Mouse (Mus musculus): Measurements from ENCODE around the gene Slamf8. TPM values are rescaled to one million over a fixed set of nuclear protein-coding genes. Genes with fewer than 3 reads are reported as not detected.

Slamf8 gene
- 0.73 TPM for polyA plus RNA-seq (2014; fragmentation: Illumina TruSeq; extraction: RNeasy Lipid Tissue Mini Kit (QIAGEN cat#74804); ENCODE audit: low read depth, low replicate concordance)

GRCm38 (mm10) chr1:172590385-172590784 is at the start of gene Slamf8:
Gene Slamf8 (minus strand): TSS chr1:172590568.

DNA sequence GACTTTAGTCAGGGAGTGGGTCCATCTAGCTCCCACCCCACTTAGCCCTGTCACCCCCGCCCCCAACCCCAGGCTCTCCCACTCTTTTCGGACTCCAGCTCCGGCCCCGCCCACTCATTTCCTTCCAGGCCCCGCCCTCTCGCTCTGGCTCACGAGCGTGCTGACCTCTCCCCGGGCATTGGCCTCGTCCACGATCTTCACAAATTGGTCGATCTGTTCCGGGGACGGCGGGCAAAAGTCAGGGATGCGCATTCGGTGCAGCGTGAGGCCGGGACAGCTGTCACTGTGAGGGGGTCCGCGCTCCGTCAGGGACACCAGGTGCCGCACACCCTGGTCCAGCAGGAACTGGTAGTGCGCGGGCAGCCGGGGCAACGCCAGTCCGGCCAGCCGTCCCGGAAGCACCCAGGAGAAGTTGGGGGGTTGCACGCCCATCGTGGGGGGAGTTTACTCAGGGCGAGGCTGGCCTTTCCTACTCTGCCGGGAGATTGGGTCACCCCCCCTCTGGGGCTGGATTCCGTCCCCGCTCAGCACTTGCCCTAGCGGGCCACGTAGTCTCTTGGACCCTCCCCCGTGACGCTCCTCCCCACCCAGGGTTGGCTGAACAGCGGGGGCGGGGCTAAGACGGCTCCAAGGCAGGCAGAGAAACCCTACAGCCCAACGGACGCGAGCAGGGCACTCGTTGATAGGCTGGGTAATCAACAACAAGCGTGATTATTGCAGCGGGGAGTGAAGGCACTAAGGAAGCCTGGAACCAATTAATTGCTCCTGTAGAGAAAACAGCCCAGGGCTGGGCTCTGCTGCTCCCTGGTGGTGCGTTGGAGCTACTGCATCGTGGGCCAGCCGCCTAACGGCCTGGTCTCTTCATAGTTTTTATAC is 42.3 kb upstream of the Slamf8 start, which contains the start of gene Dusp23:
Dusp23 (minus strand) TSS at position 512 of the 876 bp plus-strand sequence.

DNA sequence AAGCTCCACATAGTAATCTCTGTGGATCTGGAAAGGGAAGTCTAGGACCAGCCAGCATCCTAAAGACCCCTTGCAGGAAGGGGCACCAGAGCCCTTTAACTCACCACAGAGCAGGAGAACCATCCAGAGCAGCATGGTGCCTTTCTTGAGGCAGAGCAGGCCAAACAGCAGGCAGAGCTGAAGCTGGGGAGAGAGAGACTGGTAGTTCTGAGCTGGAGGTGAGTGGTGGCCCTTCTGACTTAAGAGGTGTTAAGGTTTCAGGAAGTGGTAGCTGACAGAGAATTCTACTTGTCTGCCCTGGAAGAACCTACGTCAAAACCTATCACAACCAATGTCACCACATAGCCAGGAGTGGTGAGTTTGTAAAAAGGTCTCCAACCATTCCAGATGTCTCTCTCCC is 12.0 kb upstream of the Slamf8 start, which contains the start of gene Fcrl6:
Fcrl6 (minus strand) TSS at position 226 of the 400 bp plus-strand sequence.

DNA sequence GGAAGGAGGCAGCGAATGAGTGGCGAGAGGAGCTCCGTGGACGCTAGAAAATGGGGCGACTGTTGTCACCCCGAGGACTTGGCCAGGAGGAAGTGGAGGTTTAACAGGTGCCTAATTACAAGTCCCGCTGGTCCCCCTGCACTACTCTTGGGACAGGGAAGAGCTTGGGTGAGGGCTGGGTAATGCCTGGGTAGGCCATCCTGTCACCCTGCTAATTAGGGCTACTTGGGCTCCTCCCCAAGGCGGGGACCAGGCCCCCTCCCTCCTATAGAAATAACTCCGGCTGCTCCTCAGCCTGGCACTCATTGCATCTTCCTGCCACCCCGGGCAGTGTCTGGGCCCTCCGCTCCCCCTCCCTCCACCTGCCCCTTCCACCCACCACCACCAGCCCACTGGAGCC is 34.7 kb downstream of the Slamf8 start, which contains the start of gene Vsig8:
Vsig8 (plus strand) TSS at position 301 of the 400 bp plus-strand sequence.

Other genes starting within 250 kb of the Slamf8 start
- 0.16 TPM for gene Kcnj10, start 249.4 kb downstream of the Slamf8 start, polyA plus RNA-seq (2014; fragmentation: Illumina TruSeq; extraction: RNeasy Lipid Tissue Mini Kit (QIAGEN cat#74804); ENCODE audit: low read depth, low replicate concordance)
- 4.1 TPM for gene Pigm, start 214.0 kb downstream of the Slamf8 start, polyA plus RNA-seq (2014; fragmentation: Illumina TruSeq; extraction: RNeasy Lipid Tissue Mini Kit (QIAGEN cat#74804); ENCODE audit: low read depth, low replicate concordance)
- gene Slamf9, start 115.2 kb downstream of the Slamf8 start, polyA plus RNA-seq (2014; fragmentation: Illumina TruSeq; extraction: RNeasy Lipid Tissue Mini Kit (QIAGEN cat#74804); ENCODE audit: low read depth, low replicate concordance), result 5.1 TPM
- gene Igsf9, start 108.8 kb downstream of the Slamf8 start, polyA plus RNA-seq (2014; fragmentation: Illumina TruSeq; extraction: RNeasy Lipid Tissue Mini Kit (QIAGEN cat#74804); ENCODE audit: low read depth, low replicate concordance), result 1.8 TPM
- 101 TPM for gene Tagln2, start 90.5 kb downstream of the Slamf8 start, polyA plus RNA-seq (2014; fragmentation: Illumina TruSeq; extraction: RNeasy Lipid Tissue Mini Kit (QIAGEN cat#74804); ENCODE audit: low read depth, low replicate concordance)
- gene Cfap45, start 69.8 kb downstream of the Slamf8 start, polyA plus RNA-seq (2014; fragmentation: Illumina TruSeq; extraction: RNeasy Lipid Tissue Mini Kit (QIAGEN cat#74804); ENCODE audit: low read depth, low replicate concordance), result 0.47 TPM
- gene Vsig8, start 34.6 kb downstream of the Slamf8 start, polyA plus RNA-seq (2014; fragmentation: Illumina TruSeq; extraction: RNeasy Lipid Tissue Mini Kit (QIAGEN cat#74804); ENCODE audit: low read depth, low replicate concordance), result not detected
- gene Fcrl6, start 12.0 kb upstream of the Slamf8 start, polyA plus RNA-seq (2014; fragmentation: Illumina TruSeq; extraction: RNeasy Lipid Tissue Mini Kit (QIAGEN cat#74804); ENCODE audit: low read depth, low replicate concordance), result not detected
- gene Dusp23, start 42.4 kb upstream of the Slamf8 start, polyA plus RNA-seq (2014; fragmentation: Illumina TruSeq; extraction: RNeasy Lipid Tissue Mini Kit (QIAGEN cat#74804); ENCODE audit: low read depth, low replicate concordance), result 18.7 TPM
- gene Crp, start 107.5 kb upstream of the Slamf8 start, polyA plus RNA-seq (2014; fragmentation: Illumina TruSeq; extraction: RNeasy Lipid Tissue Mini Kit (QIAGEN cat#74804); ENCODE audit: low read depth, low replicate concordance), result 0.52 TPM

Measured in heart, adult 10 weeks (tissue).